Mouse (Mus musculus): ENCODE results near the gene Ankrd66.
"Not testable (repeated sequence)": the region's sequence is repeated elsewhere in the genome, so short reads cannot be mapped to it uniquely, and the experiment has no call there.

Ankrd66 gene

DNA sequence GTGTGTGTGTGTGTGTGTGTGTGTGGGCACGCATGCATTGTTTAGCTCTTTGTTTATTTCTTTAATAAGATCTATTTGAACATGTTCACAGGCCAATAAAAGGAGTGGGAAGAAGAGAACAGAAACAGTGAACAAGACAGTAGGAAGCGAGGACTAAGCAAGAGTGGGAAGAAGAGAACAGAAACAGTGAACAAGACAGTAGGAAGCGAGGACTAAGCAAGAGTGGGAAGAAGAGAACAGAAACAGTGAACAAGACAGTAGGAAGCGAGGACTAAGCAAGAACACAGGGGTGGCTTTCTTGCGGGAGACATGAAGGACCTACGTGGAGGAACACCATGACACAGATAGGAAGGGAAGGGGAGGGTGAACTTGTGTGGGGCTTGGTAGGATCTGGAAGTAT is 6.6 kb downstream of the Ankrd66 start:
- not testable (repeated sequence) for DNase-seq (ENCODE audit: low spot score in 2 of 2)

DNA sequence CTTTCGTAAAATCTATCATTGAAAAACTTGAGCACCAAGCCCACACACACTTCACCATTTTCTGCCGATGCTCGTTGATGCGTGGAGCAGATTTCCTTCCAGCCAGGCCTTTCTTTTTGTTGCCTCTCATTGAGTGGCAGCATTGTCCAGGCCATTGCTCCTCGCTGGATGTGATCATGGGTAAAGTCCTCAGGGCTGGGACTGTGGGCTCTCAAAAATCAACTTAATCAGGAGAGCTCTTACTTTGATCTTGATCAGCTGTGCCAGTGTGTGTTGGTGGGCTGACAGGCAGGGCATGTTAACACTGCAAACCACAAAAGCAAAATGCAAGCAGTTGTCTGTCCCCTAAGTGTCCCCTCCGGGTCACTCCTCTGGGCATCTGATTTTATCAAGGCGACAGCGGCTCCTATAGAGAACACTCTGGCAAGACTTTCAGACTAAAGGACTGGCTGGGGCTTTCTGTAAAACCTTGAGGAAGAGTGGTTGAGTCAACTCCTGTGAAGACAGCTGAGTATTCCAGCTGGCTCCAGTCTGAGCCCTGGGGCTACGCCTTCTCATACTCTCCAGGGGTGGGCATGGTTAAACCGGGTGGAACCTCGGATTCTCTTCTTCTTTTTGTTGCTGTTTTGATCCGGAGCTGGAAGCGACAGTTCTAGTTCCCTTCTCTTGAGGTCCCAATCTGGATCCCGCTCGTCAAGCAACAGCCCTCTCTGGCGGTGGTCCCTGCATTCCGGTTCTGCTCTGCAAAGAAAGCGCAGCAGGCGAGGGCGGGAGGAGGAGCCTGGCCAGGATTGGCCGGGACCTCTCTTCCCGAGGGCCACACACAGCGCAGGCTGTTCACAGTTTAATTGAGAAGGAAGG is 8.8 kb downstream of the Ankrd66 start:
- DNase-seq (ENCODE audit: low spot score in 2 of 2), result peak in 1 of 2 experiments; percentile 2

DNA sequence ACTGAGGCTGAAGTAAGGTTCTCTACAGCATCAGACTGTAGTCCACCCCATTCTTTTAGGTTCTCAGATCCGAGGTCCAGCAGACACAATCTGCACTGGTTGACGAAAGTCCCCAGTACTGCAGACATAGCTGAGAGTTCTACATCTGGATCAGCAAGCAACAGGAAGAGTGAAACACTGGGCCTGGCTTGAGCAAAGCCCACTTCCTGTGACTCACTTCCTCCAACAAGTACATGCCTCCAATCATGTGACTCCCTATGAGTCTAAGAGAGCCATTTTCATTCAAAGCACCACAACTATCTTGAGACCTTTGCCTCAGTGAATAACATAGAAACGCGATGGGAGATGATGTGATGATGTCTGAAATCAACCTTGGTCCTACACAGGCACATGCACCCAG is 12.2 kb downstream of the Ankrd66 start:
- DNase-seq (ENCODE audit: low spot score in 2 of 2), result no peak

DNA sequence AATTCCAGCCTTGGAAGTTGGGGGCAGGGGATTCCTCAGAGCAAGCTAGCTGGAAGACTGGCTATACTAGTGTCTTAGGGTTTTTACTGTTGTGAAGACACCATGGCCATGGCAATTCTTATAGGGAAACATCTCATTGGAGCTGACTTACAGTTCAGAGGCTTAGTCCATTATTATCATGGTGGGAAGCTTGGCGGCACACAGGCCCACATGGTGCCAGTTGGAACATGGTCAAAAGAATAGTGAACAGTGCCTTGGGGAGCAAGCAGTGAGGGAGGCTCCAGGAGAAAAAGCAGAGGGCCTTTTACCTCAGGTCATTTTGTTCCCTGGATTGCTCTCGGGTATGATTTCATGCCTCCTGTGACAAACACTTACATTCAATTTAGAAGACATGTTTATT is 12.9 kb downstream of the Ankrd66 start:
- no peak for DNase-seq (ENCODE audit: low spot score in 2 of 2)

DNA sequence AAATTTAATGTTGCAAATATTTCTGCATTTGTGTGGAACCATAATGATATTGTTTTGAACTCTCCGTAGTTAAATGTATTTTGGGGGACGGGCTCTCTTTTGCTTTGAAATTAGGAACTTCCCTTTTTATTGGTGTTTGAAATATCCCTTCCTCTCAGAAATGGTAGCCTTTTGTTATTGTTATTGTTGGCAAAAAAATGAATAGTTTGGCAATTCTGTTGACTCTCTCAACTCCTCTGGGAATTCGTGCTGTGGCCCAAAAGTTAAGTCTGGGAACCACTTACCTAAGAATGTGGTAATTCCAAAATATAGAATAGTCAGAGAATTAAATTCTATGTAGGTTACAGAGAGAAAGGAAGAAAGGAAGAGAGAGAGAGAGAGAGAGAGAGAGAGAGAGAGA is 23.3 kb downstream of the Ankrd66 start:
- no peak for DNase-seq (ENCODE audit: low spot score in 2 of 2)

DNA sequence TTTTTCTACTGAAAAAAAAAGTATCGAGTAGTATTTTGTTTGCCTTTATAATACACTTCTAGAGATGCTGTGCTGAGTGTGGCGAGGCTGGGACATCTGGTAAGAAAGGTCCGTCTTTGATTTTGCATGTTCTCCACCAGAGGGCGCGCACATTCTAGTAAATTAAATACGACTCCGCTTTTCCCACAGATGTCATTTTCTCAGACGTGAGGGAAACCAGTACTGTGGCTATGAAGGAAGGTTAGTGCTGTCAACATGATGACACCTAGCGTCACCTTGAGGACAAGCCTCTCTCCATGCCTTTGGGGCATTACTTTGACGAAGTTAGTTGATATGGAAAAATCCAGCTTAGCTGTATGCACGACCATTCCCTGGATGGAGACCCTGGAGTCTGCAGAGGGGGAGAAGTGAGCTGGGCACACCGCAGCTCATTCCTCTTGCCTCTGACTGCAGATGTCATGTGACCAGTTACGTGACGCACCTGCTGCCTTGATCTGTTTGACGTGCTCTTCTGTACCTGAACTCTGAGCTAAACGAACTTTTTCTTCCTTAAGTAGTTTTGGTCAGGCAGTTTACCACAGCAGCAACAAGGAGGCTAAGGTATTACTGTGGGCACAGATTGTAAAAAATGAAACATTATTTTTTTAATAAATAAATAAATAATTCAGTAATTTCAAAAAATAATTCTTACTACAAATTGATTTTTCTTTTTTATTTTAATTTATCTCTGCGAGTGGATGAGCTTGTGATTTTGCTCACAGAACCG is 24.6 kb downstream of the Ankrd66 start:
- DNase-seq (ENCODE audit: low spot score in 2 of 2), result peak in 1 of 2 experiments; percentile 46

DNA sequence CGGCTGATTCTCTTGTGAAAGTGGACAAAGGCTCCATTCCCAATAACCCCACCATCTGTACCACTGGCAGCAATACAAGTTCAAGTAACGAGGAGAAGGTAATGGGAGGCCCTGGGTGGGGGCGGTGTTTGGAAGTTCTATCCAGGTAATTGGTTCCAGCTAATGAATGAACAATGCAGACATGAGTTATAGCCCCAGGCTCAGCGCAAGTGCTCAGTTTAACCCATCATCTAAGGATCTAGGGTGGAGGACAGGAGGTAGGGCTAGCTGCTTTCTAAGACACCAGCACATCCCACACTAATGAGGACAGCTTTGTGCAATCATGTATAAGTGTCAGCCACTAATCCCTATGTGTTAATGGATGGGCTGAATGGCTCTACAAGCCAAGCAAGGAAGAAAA is 32.7 kb downstream of the Ankrd66 start:
- DNase-seq (ENCODE audit: low spot score in 2 of 2), result no peak

DNA sequence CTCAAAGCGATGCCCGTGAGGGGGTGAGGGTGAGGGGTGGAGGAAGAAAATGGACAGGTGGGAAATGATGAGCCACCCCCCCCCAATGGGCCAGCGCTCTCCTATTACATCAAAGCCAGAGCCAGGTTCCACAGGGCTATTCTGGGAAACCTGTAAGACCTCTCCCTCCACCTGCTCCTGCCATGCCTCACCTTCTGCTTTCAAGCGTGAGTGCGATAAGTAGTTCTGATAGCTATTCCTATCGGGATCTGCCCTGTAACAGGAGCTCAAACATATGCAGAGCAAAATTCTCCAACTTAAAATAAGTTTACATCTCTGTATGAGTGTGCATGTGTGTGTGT is 38.9 kb downstream of the Ankrd66 start:
- DNase-seq (ENCODE audit: low spot score in 2 of 2), result no peak

DNA sequence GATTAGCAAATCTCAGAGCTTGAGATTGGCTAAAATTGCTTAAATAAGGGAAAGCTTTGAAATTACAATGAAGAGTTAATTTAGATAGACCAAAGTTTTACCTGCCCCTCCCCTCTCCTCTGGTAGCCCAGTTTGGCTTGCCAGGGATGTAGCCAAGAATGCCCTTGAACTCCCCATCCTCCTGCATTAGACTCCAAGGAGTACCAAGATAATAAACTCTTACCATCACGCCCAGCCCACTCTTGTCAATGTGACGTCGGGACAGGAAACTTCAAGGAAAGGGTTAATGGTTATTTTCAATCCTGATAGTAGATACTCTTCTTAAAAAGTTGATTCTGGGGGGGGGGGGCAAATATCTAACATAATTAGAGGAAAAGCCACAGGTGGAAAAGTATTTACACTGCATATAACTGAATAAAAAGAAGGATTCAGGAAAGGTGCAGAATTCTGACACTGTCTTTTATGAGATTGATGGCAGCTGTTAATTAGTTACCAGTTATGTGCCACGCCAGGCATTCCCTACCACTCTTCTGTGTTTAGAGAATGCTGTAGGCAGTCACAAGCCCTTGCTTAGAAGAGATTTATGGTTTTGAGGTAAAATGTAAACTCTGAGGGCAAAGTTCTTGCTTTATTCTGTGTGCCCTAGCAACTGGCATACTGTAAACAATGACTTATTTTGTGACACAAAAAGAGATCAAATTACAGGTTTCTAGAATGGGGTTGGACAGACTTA is 39.4 kb downstream of the Ankrd66 start:
- no peak for DNase-seq (ENCODE audit: low spot score in 2 of 2)

DNA sequence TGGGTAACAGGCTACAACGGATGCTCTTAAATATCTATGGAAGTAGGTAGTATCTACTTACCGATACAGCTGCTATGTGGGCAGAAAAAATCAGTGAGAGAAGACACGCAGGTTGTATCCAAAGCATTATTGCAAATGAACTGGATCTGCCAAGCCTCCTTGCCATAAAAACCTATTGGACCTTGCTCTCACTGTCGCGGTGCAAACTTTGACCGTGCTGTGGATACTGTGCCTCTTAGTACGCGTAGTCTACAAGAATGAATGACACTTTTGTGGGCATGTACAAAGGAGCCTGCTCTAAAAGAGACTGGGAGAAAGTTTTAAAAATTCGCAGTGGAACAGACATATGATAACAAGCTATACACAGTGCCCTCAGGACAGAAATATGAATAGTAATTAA is 40.8 kb downstream of the Ankrd66 start, which contains the start of gene Mep1a:
Gene Mep1a, minus strand, starts transcription at position 221 of the 400 bp plus-strand sequence.
- no peak for DNase-seq (ENCODE audit: low spot score in 2 of 2)

DNA sequence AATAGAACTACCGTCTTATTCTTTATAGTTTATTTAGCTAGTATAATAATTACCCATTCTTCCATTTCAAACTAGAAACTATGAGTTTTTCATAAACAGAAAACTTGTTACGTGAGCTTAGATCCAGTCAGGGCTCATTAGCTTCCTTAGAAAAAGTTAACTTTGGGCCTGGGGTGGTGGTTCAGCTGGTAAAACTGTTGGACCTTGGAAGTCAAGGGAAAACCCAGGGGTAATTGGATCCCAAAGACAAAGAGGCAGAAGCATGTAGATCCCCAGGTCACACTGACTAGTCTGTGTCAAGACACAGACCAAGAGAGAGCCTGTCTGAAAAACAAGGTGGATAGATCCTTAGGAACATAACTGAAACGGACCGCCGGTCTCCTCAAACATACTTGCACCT is 41.8 kb downstream of the Ankrd66 start:
- no peak for DNase-seq (ENCODE audit: low spot score in 2 of 2)

DNA sequence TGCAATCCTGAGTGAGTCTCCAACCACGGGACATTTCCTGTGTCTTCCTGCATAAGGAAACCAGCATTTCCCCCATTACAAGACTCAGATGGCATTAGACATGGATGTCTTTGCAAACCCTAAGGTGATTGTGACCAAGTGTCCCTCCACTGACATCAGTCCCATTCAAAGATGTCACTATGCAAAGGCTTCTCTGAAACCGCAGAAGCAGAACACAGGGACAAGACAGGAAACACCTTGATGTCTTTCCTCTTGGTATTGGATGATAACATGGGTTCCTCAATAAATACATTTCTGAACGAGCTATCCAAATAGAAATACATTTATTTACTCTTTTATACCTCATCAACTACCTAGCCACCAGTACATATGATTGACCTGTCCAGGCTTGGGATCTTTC is 42.2 kb downstream of the Ankrd66 start:
- no peak for DNase-seq (ENCODE audit: low spot score in 2 of 2)

DNA sequence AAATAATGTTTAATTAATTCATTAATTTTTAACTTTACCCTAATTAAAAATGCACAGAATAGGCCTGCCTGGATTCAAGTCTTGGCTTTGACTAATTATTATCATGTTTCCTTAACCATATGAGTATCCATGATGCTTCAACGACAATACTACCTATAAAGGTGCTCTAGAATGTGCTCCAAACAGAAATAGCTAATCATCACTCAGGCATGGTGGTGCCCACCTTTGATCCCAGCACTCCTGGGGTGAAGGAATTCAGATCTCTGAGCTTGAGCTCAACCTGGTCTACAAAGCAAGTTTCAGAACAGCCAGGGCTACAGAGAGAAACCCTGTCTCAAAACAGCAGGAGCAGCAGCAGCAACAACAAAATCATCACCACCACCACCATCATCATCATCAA is 42.9 kb downstream of the Ankrd66 start:
- no peak for DNase-seq (ENCODE audit: low spot score in 2 of 2)

DNA sequence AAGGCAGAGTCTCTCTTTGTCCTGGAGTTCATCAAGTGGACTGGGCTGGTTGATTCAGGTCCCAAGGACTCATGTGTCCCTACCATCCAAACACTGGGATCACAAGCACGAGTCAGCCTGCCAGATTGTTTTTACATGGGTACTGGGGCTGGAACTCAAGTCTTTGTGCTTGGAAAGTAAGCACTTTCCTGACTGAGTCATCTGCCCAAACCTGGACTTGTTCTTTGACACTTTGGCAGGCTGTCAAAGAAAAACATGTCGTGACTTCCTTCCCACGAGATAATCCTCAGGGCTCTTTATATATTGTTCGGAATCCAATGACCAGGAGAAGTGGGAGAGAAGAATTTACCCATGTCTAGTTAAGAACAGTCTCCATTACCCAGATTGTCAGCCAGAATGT is 45.9 kb downstream of the Ankrd66 start:
- DNase-seq (ENCODE audit: low spot score in 2 of 2), result no peak

DNA sequence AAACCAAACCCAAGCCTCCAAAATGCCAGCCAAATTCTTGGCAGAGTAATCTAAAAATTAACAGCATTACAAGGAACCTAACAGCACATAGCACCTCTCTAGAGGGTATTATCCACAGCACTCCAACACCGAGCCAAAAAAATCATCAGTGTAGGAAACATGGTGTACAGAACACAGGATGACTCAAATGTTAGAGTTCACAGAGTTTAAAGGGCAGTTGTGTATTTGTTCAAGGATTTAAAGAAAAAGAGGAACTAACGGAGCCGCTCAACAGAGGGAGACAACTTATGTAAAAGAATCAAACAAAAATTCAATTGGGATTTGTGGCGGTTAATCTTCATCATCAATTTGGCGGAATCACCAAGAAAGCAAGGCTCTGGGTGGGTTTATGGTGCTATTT is 47.9 kb downstream of the Ankrd66 start:
- no peak for DNase-seq (ENCODE audit: low spot score in 2 of 2)

DNA sequence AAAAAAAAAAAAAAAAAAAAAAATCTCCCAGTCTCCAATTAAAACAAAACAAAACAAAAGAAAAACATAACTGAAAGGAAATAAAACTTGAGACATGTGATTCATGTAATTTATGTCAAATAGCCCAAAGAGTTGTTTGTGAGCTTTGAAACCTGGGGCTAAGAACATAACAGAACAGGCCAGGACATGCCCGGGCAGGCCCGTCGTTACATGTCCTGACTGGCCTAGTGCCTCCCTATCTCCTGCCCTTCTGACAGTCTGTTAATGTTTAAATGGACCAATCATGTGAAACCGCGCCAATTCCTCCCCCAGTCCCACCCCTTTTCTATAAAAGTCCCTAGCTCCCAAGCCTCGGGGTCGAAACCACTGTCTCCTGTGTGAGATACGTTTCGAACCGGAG is 53.1 kb downstream of the Ankrd66 start:
- DNase-seq (ENCODE audit: low spot score in 2 of 2), result not testable (repeated sequence)

DNA sequence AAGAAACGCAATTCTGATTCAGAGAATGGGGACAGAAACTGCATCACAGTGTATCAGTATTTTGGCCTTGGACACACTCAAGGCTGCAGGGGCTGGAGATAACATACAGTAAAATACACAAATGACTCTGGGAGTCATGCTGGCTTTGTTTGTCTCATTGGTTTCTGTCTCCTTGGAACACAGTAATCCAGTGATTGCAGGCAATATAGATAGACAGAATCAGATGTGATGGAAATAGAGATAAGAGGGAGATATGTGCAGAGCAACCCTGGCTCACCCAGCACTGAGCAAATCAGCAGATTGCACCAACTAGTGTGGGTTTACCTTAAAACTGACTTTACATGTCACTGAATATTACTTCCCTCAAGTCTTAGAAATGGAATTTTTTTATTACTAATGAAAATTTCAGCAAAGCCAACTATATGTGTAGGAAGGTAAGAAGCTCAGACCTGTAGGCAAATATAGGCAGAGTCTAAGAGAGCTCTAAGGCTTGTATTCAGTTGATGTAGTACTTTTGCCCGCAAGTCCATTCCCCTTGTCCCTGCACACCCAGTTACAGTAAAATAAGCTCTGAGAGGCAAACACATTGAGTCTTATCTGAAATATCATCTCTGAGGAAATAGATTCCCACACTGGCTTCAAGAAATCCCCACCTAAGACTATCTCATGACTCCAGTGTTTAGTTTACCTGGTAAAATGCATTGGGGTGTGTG is 54.8 kb downstream of the Ankrd66 start:
- DNase-seq (ENCODE audit: low spot score in 2 of 2), result no peak

DNA sequence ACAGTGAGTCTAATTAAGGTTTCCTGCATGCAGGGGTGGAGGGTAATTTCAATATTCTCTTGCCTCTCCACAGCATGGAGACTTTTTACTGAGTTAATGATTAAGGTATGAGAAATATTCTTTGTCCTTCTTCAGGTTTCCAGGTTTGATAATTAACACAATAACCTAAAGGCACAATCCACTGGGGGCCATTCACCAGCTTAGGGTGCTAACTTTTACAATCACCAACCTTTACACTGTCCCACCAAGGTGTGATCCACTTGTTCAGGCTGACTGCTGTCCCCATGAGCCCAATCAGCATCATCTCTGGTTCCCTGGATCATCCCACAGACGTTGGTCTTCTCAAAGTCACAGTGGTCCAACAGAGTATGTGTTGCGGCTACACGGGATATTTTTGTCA is 57.5 kb downstream of the Ankrd66 start:
- no peak for DNase-seq (ENCODE audit: low spot score in 2 of 2)
